Mouse (Mus musculus) liver, embryonic 14.5 days (tissue): ENCODE data around the gene Tex2. TPM values are rescaled to one million over a fixed set of nuclear protein-coding genes. Genes with fewer than 3 reads are reported as not detected.

ENCODE experiments used
- ATAC-seq: fragments of 200-750 bp; cut with Nextera tagmentation; 2 replicates; pipeline ENCODE4 v1.8.0; 2017; ENCODE audit warnings: moderate number of reproducible peaks, mild to moderate bottlenecking, moderate library complexity; ENCODE audit not compliant: insufficient read depth
- DNase-seq, 3 experiments: peaks; one replicate each; pipeline ENCODE4 v3.0.0-alpha.2; 2012 to 2013; ENCODE audit warnings: low read depth in 3 of 3, low spot score in 3 of 3
- H3K27ac ChIP-seq: fragments of 300-500 bp; sonication (generic); 2 replicates; pipeline ENCODE4 v1.5.1; 2014; ENCODE audit warnings: moderate library complexity, mild to moderate bottlenecking, control low read depth, inconsistent platforms
- H3K27me3 ChIP-seq: fragments of 300-500 bp; sonication (generic); 2 replicates; pipeline ENCODE4 v1.6.1; 2014; ENCODE audit warnings: mild to moderate bottlenecking, low read length, moderate library complexity; ENCODE audit not compliant: control insufficient read depth, insufficient read depth
- H3K36me3 ChIP-seq: fragments of 300-500 bp; sonication (generic); replicated peaks from 2 replicates; pipeline ENCODE4 v1.6.1; 2014; ENCODE audit warnings: low read depth; ENCODE audit not compliant: control insufficient read depth, insufficient read depth
- H3K4me1 ChIP-seq, 2 experiments: fragments of 200-500 bp in 1 of 2; fragments of 300-500 bp in 1 of 2; sonication (generic) in 1 of 2; replicated peaks; 2 replicates each; pipeline ENCODE4 v1.6.1; 2012 to 2014; ENCODE audit warnings: antibody characterized with exemption in 1 of 2, inconsistent platforms in 1 of 2, low read length in 1 of 2; ENCODE audit not compliant: control insufficient read depth in 2 of 2, insufficient read depth in 2 of 2
- H3K4me2 ChIP-seq: fragments of 300-500 bp; sonication (generic); 2 replicates; pipeline ENCODE4 v1.6.1; 2014; ENCODE audit warnings: low read depth, mild to moderate bottlenecking, control low read depth, moderate library complexity
- H3K4me3 ChIP-seq, 2 experiments: fragments of 200-500 bp in 1 of 2; fragments of 300-500 bp in 1 of 2; sonication (generic) in 1 of 2; 2 replicates each; pipeline ENCODE4 v1.5.1; 2012 to 2014; ENCODE audit warnings: low read depth in 2 of 2, low read length in 2 of 2, mild to moderate bottlenecking in 2 of 2, control low read depth in 1 of 2, inconsistent platforms in 1 of 2, moderate library complexity in 1 of 2; ENCODE audit not compliant: insufficient read depth in 1 of 2
- H3K9ac ChIP-seq: fragments of 300-500 bp; sonication (generic); replicated peaks from 2 replicates; pipeline ENCODE4 v1.6.1; 2014; ENCODE audit warnings: mild to moderate bottlenecking, control low read depth, moderate library complexity
- H3K9me3 ChIP-seq: fragments of 300-500 bp; sonication (generic); 2 replicates; pipeline ENCODE4 v1.6.1; 2016; ENCODE audit warnings: low read length, mixed read lengths; ENCODE audit not compliant: control insufficient read depth
- CTCF ChIP-seq: IDR thresholded peaks from 2 replicates; pipeline ENCODE4 v1.5.1; 2016; ENCODE audit warnings: antibody characterized with exemption, low read depth, control low read depth
- EP300 ChIP-seq: IDR thresholded peaks from 2 replicates; pipeline ENCODE4 v1.6.1; 2016; ENCODE audit warnings: antibody characterized with exemption, low read depth
- WGBS: fragments of 180-500 bp; shearing (Covaris S2); extraction: QIAGEN DNeasy Blood & Tissue Kit; methylation state at CpG from one replicate; pipeline ENCODE4 v1.1.7; 2014; ENCODE audit not compliant: insufficient replicate concordance; 5-methylcytosine and 5-hydroxymethylcytosine counted together
- polyA plus RNA-seq, 2 experiments: library from polyadenylated mRNA; depleted of rRNA in 1 of 2; stranded (reverse) in 1 of 2; unstranded in 1 of 2; fragments of >200 nt; fragmentation: Nextera tagmentation in 1 of 2; extraction: Ambion mirVana in 1 of 2; gene quantifications; 2 replicates each; pipeline versions ENCODE4 v1.2.1 to v1.2.3; 2012 to 2014

The Tex2 gene
- polyA plus RNA-seq, 2 experiments: 5.9 to 7.9 TPM

DNA sequence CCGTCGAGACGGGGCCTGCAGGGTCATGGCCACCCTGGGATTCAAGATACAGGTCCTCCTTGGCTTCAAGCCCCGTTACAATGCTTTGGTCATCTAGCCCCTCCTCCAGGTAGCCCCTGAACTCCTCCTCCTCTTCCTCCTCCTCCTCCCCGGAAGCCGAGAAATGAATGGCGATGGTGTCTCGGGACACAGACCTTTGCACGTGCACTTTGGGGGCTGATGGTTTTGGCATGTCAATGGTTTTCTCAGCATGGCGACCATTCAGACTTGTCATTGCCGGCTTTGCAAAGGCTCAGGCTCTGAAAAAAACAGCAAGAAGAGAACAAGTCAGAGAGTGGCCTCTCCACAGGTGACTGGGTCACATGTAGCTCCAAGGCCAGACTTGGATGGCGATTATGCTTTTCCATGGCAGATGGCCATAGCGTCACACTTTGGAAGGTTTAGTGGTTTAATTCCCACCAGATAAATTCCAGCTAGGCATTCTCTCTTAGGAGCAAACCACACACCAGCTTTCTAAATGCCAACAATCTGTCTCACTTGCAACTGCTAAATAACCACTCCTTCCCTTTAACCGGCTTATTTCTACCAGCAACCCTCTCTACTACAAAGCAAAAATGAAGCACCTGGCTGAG lies 44.8 kb downstream of the Tex2 start:
- ATAC-seq (no peak), DNase-seq (no peak)
- Histone ChIP-seq H3K9ac (no peak overlapping the region), H3K27me3 (no peaks in the 10 kb centered on the region), H3K4me1 (peaks cover 0 to 20% of the 10 kb centered on the region in 2 experiments; a peak in 2 of 4 replicates), H3K4me3 (no peak overlapping the region), H3K9me3 (no peaks in the 10 kb centered on the region), H3K27ac (no peak overlapping the region), H3K4me2 (no peak overlapping the region), H3K36me3 (peaks cover 5% of the 10 kb centered on the region)
- no peak for TF ChIP-seq EP300
- no peak for TF ChIP-seq CTCF
- WGBS: 84% methylated on average over 14 of the region's 14 CpGs

DNA sequence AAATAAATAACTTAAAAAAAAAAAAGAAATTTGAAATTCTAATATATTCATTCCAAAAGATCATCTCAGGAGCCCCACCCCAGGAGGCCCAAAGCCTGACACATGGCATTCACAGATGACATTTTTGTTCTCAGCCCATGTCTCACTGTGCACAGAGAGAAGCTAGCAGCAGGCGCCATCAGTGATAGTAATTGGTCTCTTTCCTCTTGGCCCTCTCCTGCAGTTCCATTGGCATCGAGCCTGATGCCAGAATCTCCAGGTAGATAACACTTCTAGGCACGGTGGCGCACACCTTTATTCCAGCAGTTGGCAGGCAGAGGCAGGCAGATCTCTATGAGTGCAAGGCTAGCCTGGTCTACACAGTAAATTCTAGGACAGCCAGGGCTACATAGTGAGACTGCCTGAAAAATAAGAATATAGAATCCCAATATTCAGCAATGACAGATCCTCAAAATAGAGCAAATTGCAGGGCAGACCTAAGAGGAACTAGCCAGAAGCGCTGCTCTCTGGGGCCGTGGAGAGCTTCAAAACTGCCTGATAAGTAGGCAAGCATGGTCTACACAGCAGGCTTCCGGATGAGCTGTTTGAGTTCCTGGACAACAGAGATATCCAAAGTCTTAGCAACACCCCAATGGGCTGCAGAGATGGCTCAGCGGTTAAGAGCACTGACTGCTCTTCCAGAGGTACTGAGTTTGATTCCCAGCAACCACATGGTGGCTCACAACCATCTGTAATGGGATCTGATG lies 47.0 kb downstream of the Tex2 start:
- Histone ChIP-seq H3K27ac (no peak overlapping the region), H3K4me2 (no peak overlapping the region), H3K9me3 (no peaks in the 10 kb centered on the region), H3K4me1 (peaks cover 0 to 15% of the 10 kb centered on the region in 2 experiments; a peak in 2 of 4 replicates), H3K27me3 (no peaks in the 10 kb centered on the region), H3K9ac (no peak overlapping the region), H3K4me3 (no peak overlapping the region), H3K36me3 (peaks cover 5% of the 10 kb centered on the region)
- ATAC-seq: no peak
- whole genome bisulfite sequencing: 72% methylated on average over 8 of the region's 8 CpGs
- TF ChIP-seq EP300: no peak
- no peak for TF ChIP-seq CTCF
- DNase-seq: no peak

DNA sequence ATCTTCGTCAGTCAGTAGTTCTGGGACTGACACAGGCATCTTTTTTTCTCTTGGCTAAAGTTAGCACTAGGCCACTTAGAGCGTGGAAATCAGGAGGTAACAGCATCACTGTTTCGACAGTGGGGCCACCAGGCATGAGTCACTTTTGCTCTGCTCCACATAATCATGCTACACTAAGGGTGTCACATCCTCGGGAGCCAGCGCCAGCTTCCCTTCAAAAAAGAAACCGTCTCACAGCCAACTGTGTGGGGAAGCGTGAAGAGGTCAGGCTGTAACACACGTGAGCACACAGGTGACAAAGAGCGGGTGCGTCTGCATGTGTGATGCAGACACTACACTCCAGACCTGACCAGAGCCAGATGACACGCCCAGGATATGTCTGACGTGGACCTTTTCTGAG lies 49.0 kb downstream of the Tex2 start:
- Histone ChIP-seq H3K4me3 (no peak overlapping the region), H3K9ac (no peak overlapping the region), H3K27ac (no peak overlapping the region), H3K4me1 (peaks cover 0 to 4% of the 10 kb centered on the region in 2 experiments; a peak in 2 of 4 replicates), H3K36me3 (peaks cover 5% of the 10 kb centered on the region), H3K27me3 (no peaks in the 10 kb centered on the region), H3K9me3 (no peaks in the 10 kb centered on the region), H3K4me2 (no peak overlapping the region)
- no peak for DNase-seq
- WGBS: 71% methylated on average over 12 of the region's 12 CpGs
- TF ChIP-seq CTCF: no peak
- TF ChIP-seq EP300: no peak
- no peak for ATAC-seq

DNA sequence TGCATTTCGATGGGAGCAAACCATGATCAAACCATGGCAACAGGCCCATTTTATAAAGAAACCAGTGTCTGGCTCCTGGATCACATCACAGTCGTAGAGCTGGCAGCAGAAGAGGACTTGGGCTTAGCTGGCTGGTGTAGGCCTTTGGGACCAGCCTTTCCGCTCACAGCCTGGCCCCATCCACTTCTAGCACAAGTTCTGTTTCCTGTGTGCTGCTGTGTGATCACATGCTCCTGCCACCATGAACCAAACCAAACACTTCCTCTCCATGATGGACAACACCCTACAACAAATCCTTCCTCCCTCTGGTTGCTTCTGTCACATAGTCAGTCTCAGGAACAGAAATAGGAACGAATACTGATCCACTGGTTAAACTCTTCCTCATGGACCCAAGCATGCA lies 50.5 kb downstream of the Tex2 start:
- TF ChIP-seq CTCF (no peak), EP300 (no peak)
- no peak overlapping the region for H3K4me3 ChIP-seq
- H3K9me3 ChIP-seq: no peaks in the 10 kb centered on the region
- no peak overlapping the region for H3K4me2 ChIP-seq
- H3K27ac ChIP-seq: no peak overlapping the region
- WGBS: 68% methylated on average over 4 of the region's 4 CpGs
- H3K36me3 ChIP-seq: peaks cover 5% of the 10 kb centered on the region
- no peak for DNase-seq
- no peak for ATAC-seq
- H3K27me3 ChIP-seq: no peaks in the 10 kb centered on the region
- no peak overlapping the region for H3K9ac ChIP-seq
- peaks cover 0 to 7% of the 10 kb centered on the region in 2 experiments; a peak in 2 of 4 replicates for H3K4me1 ChIP-seq

DNA sequence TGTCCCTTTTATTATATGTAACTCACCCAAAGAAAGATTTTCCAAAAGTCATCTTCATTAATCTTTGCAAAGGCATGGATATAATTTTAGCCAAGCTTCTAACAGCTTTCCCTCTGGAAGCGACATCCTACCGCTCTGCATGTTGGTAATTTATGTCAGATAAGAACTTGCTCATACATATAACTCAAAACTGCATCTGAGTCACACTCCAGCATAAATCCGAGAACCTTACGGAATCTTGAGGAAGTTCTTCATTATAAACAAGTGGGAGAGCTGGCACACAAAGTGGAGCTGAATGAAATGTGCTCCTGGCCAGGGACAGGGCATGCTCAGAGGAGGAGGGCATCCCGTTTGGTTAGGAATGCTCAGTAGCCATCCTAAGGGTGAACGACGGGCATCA lies 53.5 kb downstream of the Tex2 start:
- Histone ChIP-seq H3K4me2 (no peak overlapping the region), H3K36me3 (no peaks in the 10 kb centered on the region), H3K27me3 (no peaks in the 10 kb centered on the region), H3K9ac (no peak overlapping the region), H3K4me3 (no peak overlapping the region), H3K27ac (no peak overlapping the region), H3K9me3 (no peaks in the 10 kb centered on the region), H3K4me1 (peaks cover 3 to 34% of the 10 kb centered on the region in 2 experiments; a peak in 3 of 4 replicates)
- no peak for DNase-seq
- 83% methylated on average over 7 of the region's 7 CpGs for WGBS
- TF ChIP-seq CTCF: no peak
- TF ChIP-seq EP300: no peak
- no peak for ATAC-seq
